Mouse (Mus musculus) layer of hippocampus, adult 2 months (tissue): ENCODE measurements around the gene Atp6v0b. TPM values are rescaled to one million over a fixed set of nuclear protein-coding genes. Genes with fewer than 3 reads are reported as not detected.

ENCODE experiments used
- DNase-seq, 2 experiments: peaks; one replicate each; pipeline ENCODE4 v3.0.0; 2022; ENCODE audit warnings: low spot score in 2 of 2
- H3K27ac ChIP-seq: fragments of 200-600 bp; 2 replicates; pipeline ENCODE4 v1.8.1; 2022
- H3K4me3 ChIP-seq: fragments of 200-600 bp; 2 replicates; pipeline ENCODE4 v1.8.1; 2022; ENCODE audit warnings: mild to moderate bottlenecking
- CTCF ChIP-seq: fragments of 200-600 bp; conservative IDR thresholded peaks from 2 replicates; pipeline ENCODE4 v1.8.1; 2022; ENCODE audit warnings: antibody characterized with exemption, mild to moderate bottlenecking, moderate library complexity
- long read RNA-seq, 2 experiments: library from polyadenylated mRNA; stranded (forward); transcript quantifications; one replicate each; pipeline ENCODE4 v2.0.0; 2021; ENCODE audit warnings: borderline mapping rate in 2 of 2
- total RNA-seq, 2 experiments: library from RNA; stranded (reverse); gene quantifications; 2 replicates each; pipeline ENCODE4 v1.2.3; 2021

The Atp6v0b gene
- 100 to 1,000 TPM; 411 to 424 TPM for total RNA-seq
- long read RNA-seq, experiment 1, transcript Atp6v0b-201 (8 exons, 1,000 nt), result major isoform, 253 of 385 reads
- long read RNA-seq, experiment 1, partial matches to known transcripts, result 98 of 385 reads
- long read RNA-seq, experiment 1, other reads (novel, unspliced or antisense), result 31 of 385 reads
- long read RNA-seq, experiment 2, transcript Atp6v0b-201 (8 exons, 1,000 nt), result major isoform, 344 of 481 reads
- long read RNA-seq, experiment 2, partial matches to known transcripts, result 84 of 481 reads
- long read RNA-seq, experiment 2, other reads (novel, unspliced or antisense), result 50 of 481 reads

DNA sequence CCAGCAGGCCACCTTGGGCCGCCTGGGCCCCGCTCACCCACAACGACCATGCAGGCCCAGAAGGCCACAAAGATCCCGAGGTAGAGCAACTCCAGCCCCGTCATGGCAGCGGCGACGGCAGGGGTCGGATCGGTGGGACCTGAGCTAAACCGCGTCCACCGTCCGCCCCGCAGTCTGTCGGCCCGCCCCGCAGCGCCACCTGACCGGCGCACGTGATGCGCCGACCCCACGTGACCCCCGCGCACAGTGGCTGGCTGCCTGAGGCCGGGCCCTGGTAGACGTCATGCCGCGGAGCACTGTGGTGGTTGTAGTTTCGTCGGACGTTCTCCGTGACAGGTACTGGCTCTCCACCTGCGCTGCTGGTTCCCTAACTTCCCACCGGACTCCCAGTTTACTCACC is at the start of gene Atp6v0b:
Atp6v0b (minus strand) TSS at position 201 of the 400 bp plus-strand sequence.
- DNase-seq, result peak; percentile 94 to 98
- H3K4me3 ChIP-seq, result peak within 1 kb of the TSS; percentile 64
- H3K27ac ChIP-seq, result peak within 1 kb of the TSS; percentile 97
- TF ChIP-seq CTCF, result no peak

DNA sequence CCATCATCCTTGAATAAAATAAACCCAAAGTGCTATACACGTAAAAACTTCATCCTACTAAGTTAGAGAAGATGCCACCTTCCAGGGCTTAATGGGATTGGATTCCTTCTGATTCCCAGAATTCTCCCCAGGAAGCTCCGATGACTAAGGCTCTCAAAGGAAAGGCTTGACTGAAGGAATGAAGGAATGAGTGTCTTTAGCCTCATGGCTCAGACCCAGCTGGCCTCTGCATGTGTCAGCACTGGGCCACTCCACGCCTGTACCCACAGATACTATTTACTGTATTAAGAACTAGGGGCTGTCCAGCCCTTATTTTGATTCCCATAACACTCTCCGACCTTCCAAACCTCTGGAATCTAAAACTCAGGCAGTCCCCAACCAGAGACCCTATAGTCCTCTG is 46.9 kb upstream of the Atp6v0b start:
- no peak overlapping the region for H3K4me3 ChIP-seq
- H3K27ac ChIP-seq, result no peak overlapping the region
- TF ChIP-seq CTCF, result no peak
- no peak for DNase-seq

DNA sequence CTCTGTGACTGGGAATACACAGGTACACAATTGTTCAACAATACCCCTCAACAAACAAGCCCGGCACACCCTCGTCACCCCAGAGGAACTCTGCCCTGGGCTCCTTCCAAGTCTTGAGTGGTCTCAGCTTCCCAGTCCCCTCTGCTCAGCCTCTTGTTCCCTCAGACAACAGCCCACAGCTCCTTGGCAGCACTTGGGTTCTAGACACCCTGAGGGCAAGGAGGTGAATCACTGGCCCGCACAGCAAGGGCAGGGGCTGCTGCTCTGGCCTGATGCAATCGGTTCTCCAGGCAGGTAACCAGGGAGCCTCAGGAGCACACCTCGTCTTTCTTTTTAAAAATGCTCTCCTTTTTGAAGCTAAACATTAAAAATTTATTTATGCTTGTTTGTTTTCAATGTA is 46.1 kb upstream of the Atp6v0b start:
- no peak for TF ChIP-seq CTCF
- H3K27ac ChIP-seq, result no peak overlapping the region

DNA sequence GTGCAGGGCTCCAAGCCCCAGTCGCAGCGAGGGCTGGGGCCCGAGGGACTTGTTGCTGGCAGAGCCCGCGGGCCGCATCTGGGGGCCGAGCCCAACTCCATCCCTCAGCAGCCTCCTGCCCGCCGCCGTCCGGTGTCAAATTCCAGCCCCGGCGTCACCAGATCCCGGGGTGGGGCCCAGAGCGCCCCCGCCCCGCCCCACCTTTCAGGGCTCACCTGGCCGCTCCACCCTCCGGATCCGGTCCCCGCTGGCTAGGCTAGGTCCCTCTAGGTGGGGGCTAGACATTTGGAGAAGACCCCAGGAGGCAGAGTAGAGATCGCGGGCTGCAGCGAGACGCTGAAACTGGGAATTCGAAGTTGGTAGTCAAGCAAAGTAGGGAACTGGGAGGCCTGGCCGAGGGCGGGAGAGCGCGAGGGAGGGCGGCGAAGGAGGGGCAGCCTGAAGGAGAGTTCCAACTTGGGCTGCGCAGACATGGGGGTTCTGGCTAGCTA is 42.3 kb upstream of the Atp6v0b start, which contains the start of gene Artn:
Artn (minus strand) TSS at position 373 of the 491 bp plus-strand sequence.
- DNase-seq, result no peak
- no peak within 1 kb of the TSS for H3K27ac ChIP-seq
- peak within 1 kb of the TSS; percentile 13; the same call in 1 of the 2 replicates for H3K4me3 ChIP-seq
- TF ChIP-seq CTCF, result no peak

More for the DNA sequence above, 46.1 kb upstream of the Atp6v0b start:
- DNase-seq, result no peak
- H3K4me3 ChIP-seq, result no peak overlapping the region

GRCm38 (mm10) chr4:117928699-117929241 is 41.6 kb upstream of the Atp6v0b start:
- TF ChIP-seq CTCF, result peak; percentile 70
- Histone ChIP-seq H3K4me3 (no peak overlapping the region), H3K27ac (no peak overlapping the region)
- no peak for DNase-seq

GRCm38 (mm10) chr4:117928234-117928633 is 41.1 kb upstream of the Atp6v0b start:
- TF ChIP-seq CTCF, result peak; percentile 79
- Histone ChIP-seq H3K27ac (no peak overlapping the region), H3K4me3 (no peak overlapping the region)
- DNase-seq, result no peak

GRCm38 (mm10) chr4:117926545-117927482 is 39.7 kb upstream of the Atp6v0b start:
- DNase-seq, result peak in 1 of 2 experiments; percentile 57
- no peak; the same call in 1 of the 2 replicates for TF ChIP-seq CTCF
- peak overlapping the region; percentile 68 for H3K4me3 ChIP-seq
- H3K27ac ChIP-seq, result peak overlapping the region; percentile 86

DNA sequence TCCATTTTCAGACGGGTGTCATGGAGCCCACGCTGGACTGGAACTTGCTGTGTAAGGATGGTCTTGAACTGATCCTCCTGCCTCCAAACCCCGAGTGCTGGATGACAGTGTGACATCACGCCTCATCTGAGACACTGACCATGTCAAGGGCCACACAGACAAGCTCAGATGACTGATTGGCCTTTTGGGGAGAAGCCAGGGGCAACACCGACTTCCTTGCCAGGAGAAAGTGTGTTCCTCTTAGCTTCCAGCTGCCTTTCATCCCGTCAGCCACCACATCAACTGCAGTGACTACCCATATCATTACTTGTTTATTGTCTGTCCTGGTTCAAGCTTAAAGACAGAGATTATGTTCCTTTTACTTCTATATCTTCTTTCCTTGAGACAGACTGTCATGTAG is 37.8 kb upstream of the Atp6v0b start:
- no peak for TF ChIP-seq CTCF
- H3K4me3 ChIP-seq, result no peak overlapping the region
- H3K27ac ChIP-seq, result no peak overlapping the region
- no peak for DNase-seq

- TF ChIP-seq CTCF, result no peak
- no peak overlapping the region for H3K4me3 ChIP-seq
- H3K27ac ChIP-seq, result no peak overlapping the region
- DNase-seq, result no peak
Measured at GRCm38 (mm10) chr4:117923450-117923849, 36.3 kb upstream of the Atp6v0b start.

DNA sequence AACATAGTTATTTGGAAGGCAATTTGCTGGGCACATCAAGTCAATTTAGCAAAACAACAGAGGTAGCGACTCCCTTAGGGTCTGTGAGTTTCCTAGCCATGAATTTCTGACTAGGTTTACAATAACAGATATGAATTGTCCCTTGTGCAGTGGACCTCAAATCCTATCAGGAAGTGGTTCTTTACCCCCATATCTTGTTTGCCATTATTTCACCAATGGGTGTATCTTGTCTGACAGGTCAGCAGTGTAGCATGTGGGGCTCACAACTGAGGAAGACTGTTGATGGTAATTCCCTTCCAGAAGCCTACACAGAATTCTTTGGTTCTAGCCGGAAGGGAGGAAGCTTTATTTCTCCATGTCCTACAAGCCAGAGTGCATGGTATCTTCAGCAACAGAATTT is 34.2 kb upstream of the Atp6v0b start:
- no peak overlapping the region for H3K27ac ChIP-seq
- no peak for DNase-seq
- no peak overlapping the region for H3K4me3 ChIP-seq
- no peak for TF ChIP-seq CTCF

DNA sequence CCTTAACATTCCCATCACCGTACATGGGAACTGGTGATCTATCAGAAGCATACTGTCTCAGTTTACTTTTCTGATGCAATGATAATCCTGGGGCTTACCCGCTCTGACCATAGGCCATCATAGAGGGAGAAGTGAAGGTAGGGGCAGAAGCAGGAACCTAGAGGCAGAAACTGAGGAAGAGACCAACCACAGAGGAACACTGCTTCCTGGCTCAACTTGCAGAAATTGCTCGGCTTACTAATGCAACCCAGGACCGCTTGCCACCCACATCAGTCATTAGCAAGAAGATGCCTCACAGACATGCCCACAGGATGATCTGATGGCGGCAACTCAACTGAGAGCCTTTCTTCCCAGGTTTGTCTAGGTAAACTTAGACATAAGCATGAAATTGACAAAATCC is 31.6 kb upstream of the Atp6v0b start:
- no peak overlapping the region for H3K4me3 ChIP-seq
- no peak overlapping the region for H3K27ac ChIP-seq
- DNase-seq, result no peak
- TF ChIP-seq CTCF, result no peak

DNA sequence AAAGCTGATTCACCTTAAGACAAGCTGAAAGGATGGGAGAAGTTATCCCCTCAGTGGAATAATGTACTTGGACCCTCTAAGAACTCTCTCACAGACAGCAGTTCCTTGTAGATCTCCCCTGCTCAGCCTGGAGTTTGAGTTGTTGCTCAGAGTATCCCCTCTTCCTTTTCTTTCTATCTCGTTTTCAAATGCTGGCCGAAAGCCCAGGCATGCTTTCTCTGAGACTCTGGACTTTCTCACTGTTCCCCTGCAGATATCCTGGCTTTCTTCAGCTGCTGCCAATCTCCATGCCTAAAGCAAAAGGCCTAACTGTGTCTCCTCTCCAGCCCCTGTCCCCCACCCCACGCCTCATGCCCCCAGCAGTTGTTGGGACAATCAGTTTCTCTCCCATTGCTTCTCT is 31.1 kb upstream of the Atp6v0b start:
- no peak for TF ChIP-seq CTCF
- no peak for DNase-seq
- H3K27ac ChIP-seq, result no peak overlapping the region
- H3K4me3 ChIP-seq, result no peak overlapping the region

- no peak for TF ChIP-seq CTCF
- H3K4me3 ChIP-seq, result no peak overlapping the region
- H3K27ac ChIP-seq, result no peak overlapping the region
- DNase-seq, result no peak
Measured at GRCm38 (mm10) chr4:117917847-117918246, 30.7 kb upstream of the Atp6v0b start.
